Mouse (Mus musculus) heart, adult 2 months (tissue): Measurements from ENCODE around the gene Rabep2. TPM values are rescaled to one million over a fixed set of nuclear protein-coding genes. Genes with fewer than 3 reads are reported as not detected.

Source experiments
- DNase-seq, 2 experiments: peaks; one replicate each; pipeline ENCODE4 v3.0.0; 2021
- H3K27ac ChIP-seq: fragments of 200-600 bp; 2 replicates; pipeline ENCODE4 v1.8.1; 2022
- H3K27me3 ChIP-seq: fragments of 200-500 bp; 2 replicates; pipeline ENCODE4 v1.6.1; 2012; ENCODE audit warnings: mild to moderate bottlenecking, low read length, inconsistent platforms, mixed read lengths; ENCODE audit not compliant: control insufficient read depth, insufficient read depth
- H3K36me3 ChIP-seq: fragments of 200-500 bp; 2 replicates; pipeline ENCODE4 v1.6.1; 2012; ENCODE audit warnings: low read length, inconsistent platforms; ENCODE audit not compliant: control insufficient read depth, insufficient read depth
- H3K4me1 ChIP-seq: fragments of 200-500 bp; 2 replicates; pipeline ENCODE4 v1.6.1; 2011; ENCODE audit warnings: low read length; ENCODE audit not compliant: control insufficient read depth, insufficient read depth
- H3K4me3 ChIP-seq: fragments of 200-600 bp; 2 replicates; pipeline ENCODE4 v1.8.1; 2022
- H3K79me2 ChIP-seq: fragments of 200-500 bp; replicated peaks from 2 replicates; pipeline ENCODE4 v1.6.1; 2012; ENCODE audit warnings: mild to moderate bottlenecking, inconsistent platforms, low read length, moderate library complexity, mixed read lengths; ENCODE audit not compliant: control insufficient read depth, insufficient read depth
- H3K9ac ChIP-seq: fragments of 200-500 bp; 2 replicates; pipeline ENCODE4 v1.6.1; 2012; ENCODE audit warnings: low read depth, mild to moderate bottlenecking, control low read depth, inconsistent platforms, low read length, mixed read lengths
- CTCF ChIP-seq: fragments of 200-600 bp; IDR thresholded peaks from 2 replicates; pipeline ENCODE4 v1.8.1; 2022; ENCODE audit warnings: antibody characterized with exemption, mild to moderate bottlenecking, moderate library complexity
- EP300 ChIP-seq: fragments of 200-500 bp; IDR thresholded peaks from 2 replicates; pipeline ENCODE4 v1.6.1; 2011; ENCODE audit warnings: low read depth, low read length, control low read depth; ENCODE audit not compliant: insufficient read depth
- POLR2A ChIP-seq: fragments of 200-500 bp; IDR thresholded peaks from 2 replicates; pipeline ENCODE4 v1.6.1; 2011; ENCODE audit warnings: mild to moderate bottlenecking, low read depth, low read length, control low read depth; ENCODE audit not compliant: insufficient read depth
- WGBS: fragments of 180-500 bp; shearing (Covaris S2); methylation state at CpG from one replicate; pipeline ENCODE4 v1.1.7; 2018; 5-methylcytosine and 5-hydroxymethylcytosine counted together
- intact Hi-C: fragments of 180-260 bp; cut with DNase I; formaldehyde crosslinking; loops from one replicate; pipeline ENCODE4 v1.15.1; 2025
- polyA plus RNA-seq: library from polyadenylated mRNA; depleted of rRNA; stranded (reverse); fragments of >200 nt; gene quantifications from 2 replicates; pipeline ENCODE4 v1.2.3, GENCODE M21; 2012
- total RNA-seq, 2 experiments: library from RNA; stranded (reverse); gene quantifications; 2 replicates each; pipeline ENCODE4 v1.2.3; 2021

Gene Rabep2
- total and polyA plus RNA-seq, 3 experiments: 5.3 to 9.2 (median 6.3) TPM

DNA sequence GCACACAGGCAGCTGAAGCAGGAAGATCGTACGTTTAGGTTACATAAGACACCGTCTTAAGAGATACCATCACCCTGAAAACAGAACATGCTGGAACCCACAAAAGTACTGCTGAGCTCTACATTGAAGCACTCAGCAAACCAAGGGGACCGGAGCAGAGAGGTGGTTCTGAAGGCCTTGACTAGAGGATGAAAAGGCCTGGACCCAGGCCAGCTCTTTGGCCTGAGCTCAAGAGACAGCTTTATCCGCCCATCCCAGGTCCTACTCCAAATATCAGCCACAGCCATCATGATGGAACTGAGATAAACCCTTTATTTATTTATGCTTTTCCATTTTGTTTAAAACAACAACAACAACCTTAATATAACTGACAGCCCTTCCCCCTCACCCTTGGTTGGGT lies 38.1 kb downstream of the Rabep2 start:
- no peak for DNase-seq
- Histone ChIP-seq H3K36me3 (no peaks in the 10 kb centered on the region), H3K79me2 (no peaks in the 10 kb centered on the region), H3K27ac (peak overlapping the region; percentile 64), H3K27me3 (no peaks in the 10 kb centered on the region), H3K4me1 (peaks cover 2% of the 10 kb centered on the region; the same call in 1 of the 2 replicates), H3K4me3 (no peak overlapping the region), H3K9ac (no peak overlapping the region)
- TF ChIP-seq EP300 (no peak), POLR2A (no peak), CTCF (no peak)
- 74% methylated on average over 5 of the region's 5 CpGs for WGBS
- intact Hi-C loops: loop anchor here (5.0 kb wide), 1 partner anchor 69 kb away; the partner anchor contains the start of gene Nfatc2ip

GRCm38 (mm10) chr7:126467271-126467670 lies 38.7 kb downstream of the Rabep2 start:
- Histone ChIP-seq H3K79me2 (no peaks in the 10 kb centered on the region), H3K36me3 (no peaks in the 10 kb centered on the region), H3K27me3 (no peaks in the 10 kb centered on the region), H3K4me3 (no peak overlapping the region), H3K27ac (no peak overlapping the region), H3K9ac (no peak overlapping the region), H3K4me1 (peaks cover 2% of the 10 kb centered on the region; the same call in 1 of the 2 replicates)
- 65% methylated on average over 5 of the region's 5 CpGs for WGBS
- DNase-seq: peak; percentile 42 to 60
- peak; percentile 77 for TF ChIP-seq CTCF
- TF ChIP-seq EP300: no peak
- TF ChIP-seq POLR2A: no peak
- intact Hi-C loops: loop anchor here (5.0 kb wide), 1 partner anchor 70 kb away; the partner anchor contains the start of gene Nfatc2ip

DNA sequence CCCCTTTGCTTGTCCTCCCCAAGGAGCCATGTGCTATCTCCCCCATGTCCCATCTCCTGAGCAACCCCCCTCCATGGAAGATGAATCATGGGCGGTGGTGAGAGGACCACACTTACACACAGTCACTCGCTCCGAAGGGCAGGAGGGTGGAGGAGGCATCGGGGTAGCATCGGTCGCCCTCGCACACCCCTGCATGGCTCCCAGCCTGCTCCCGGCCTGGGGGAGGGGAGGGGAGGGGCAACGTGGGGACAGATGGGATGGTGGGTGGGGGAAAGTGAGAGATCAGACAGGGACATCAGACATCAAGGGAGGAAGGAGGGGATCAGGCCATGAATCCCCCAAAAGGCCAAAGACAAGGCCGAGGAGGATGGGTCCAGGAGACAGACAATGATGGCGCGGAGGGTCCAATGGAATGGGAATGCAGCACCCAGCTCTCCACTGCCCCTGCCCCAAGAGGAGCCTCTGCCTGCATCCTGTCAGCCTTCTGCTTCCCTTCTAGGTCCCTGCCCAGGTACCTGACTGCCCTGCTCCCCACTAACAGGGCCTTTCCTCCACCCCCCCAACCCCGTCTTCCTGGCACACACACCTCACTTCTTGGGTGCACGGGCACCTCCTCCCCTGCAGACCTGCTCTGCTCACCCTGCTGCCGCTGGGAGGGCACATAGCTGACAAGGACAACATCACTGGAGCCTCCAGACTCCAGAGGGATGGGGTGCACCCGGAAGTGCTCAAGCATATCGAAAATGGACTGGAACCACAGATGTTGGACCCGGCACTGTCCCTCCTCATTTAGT lies 39.5 kb downstream of the Rabep2 start:
- Histone ChIP-seq H3K4me3 (no peak overlapping the region), H3K4me1 (peaks cover 2% of the 10 kb centered on the region; the same call in 1 of the 2 replicates), H3K79me2 (no peaks in the 10 kb centered on the region), H3K27ac (no peak overlapping the region), H3K36me3 (no peaks in the 10 kb centered on the region), H3K27me3 (no peaks in the 10 kb centered on the region), H3K9ac (no peak overlapping the region)
- no peak for DNase-seq
- 89% methylated on average over 18 of the region's 18 CpGs for WGBS
- TF ChIP-seq CTCF (no peak), POLR2A (no peak), EP300 (no peak)
- intact Hi-C loops: loop anchor here (5.0 kb wide), 1 partner anchor 71 kb away; the partner anchor contains the start of gene Nfatc2ip

GRCm38 (mm10) chr7:126470077-126470476 lies 41.5 kb downstream of the Rabep2 start:
- Histone ChIP-seq H3K4me3 (no peak overlapping the region), H3K27ac (no peak overlapping the region), H3K79me2 (no peaks in the 10 kb centered on the region), H3K9ac (no peak overlapping the region), H3K36me3 (no peaks in the 10 kb centered on the region), H3K27me3 (no peaks in the 10 kb centered on the region), H3K4me1 (peaks cover 2% of the 10 kb centered on the region; the same call in 1 of the 2 replicates)
- WGBS: 27% methylated on average over 6 of the region's 6 CpGs
- TF ChIP-seq POLR2A: no peak
- TF ChIP-seq EP300: no peak
- no peak for TF ChIP-seq CTCF
- no peak for DNase-seq
- intact Hi-C loops: no loop called here

GRCm38 (mm10) chr7:126471361-126471760 lies 42.8 kb downstream of the Rabep2 start:
- H3K4me3 ChIP-seq: no peak overlapping the region
- H3K27ac ChIP-seq: no peak overlapping the region
- intact Hi-C loops: no loop called here
- no peak for DNase-seq
- WGBS: 90% methylated on average over 5 of the region's 5 CpGs
- peaks cover 2% of the 10 kb centered on the region for H3K4me1 ChIP-seq
- H3K79me2 ChIP-seq: no peaks in the 10 kb centered on the region
- no peak for TF ChIP-seq POLR2A
- no peak for TF ChIP-seq EP300
- no peak for TF ChIP-seq CTCF
- no peak overlapping the region for H3K9ac ChIP-seq
- no peaks in the 10 kb centered on the region for H3K27me3 ChIP-seq
- H3K36me3 ChIP-seq: no peaks in the 10 kb centered on the region

DNA sequence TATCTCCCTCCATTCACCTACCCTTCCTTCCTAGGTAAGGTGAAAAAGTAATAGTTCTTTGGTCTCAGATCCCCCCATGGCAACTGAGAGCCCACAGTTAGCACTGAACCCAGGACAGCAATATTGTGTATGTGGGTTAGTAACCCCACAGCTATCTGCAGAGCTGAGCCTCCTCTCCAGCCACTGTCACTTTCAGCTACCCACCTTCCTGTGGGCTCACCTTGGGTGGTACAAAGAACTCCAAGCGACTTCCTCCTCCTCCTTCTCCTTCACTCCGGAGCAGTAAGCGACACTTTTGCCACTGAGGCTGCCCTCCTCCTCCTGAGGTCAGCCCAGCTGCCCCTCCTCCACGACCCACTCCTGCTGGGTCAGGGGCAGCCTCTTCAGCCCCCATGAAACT lies 43.3 kb downstream of the Rabep2 start:
- DNase-seq: no peak
- Histone ChIP-seq H3K79me2 (no peaks in the 10 kb centered on the region), H3K27ac (no peak overlapping the region), H3K4me3 (no peak overlapping the region), H3K9ac (no peak overlapping the region), H3K4me1 (peaks cover 2% of the 10 kb centered on the region), H3K27me3 (no peaks in the 10 kb centered on the region), H3K36me3 (no peaks in the 10 kb centered on the region)
- TF ChIP-seq CTCF (no peak), EP300 (no peak), POLR2A (no peak)
- 76% methylated on average over 4 of the region's 4 CpGs for WGBS
- intact Hi-C loops: no loop called here
